Mouse (Mus musculus): ENCODE data around the gene Trex2.

Trex2 gene

GRCm38 (mm10) chrX:73435252-73435651 lies at the start of gene Trex2:
Gene Trex2, minus strand, starts transcription at chrX:73435344.
- no peak for DNase-seq

GRCm38 (mm10) chrX:73484870-73485269 lies 49.7 kb upstream of the Trex2 start:
- no peak for DNase-seq

GRCm38 (mm10) chrX:73484076-73484475 lies 48.9 kb upstream of the Trex2 start:
- no peak for DNase-seq

GRCm38 (mm10) chrX:73483484-73483810 lies 48.3 kb upstream of the Trex2 start, which contains the start of gene Bgn:
Gene Bgn, plus strand, starts transcription at chrX:73483602.
- DNase-seq, result no peak

GRCm38 (mm10) chrX:73482643-73483483 lies 47.7 kb upstream of the Trex2 start:
- no peak for DNase-seq

- peak; percentile 11 to 47 for DNase-seq
These were observed 45.2 kb upstream of the Trex2 start for GRCm38 (mm10) chrX:73480334-73480733.

GRCm38 (mm10) chrX:73479656-73480055 lies 44.5 kb upstream of the Trex2 start:
- no peak for DNase-seq

DNA sequence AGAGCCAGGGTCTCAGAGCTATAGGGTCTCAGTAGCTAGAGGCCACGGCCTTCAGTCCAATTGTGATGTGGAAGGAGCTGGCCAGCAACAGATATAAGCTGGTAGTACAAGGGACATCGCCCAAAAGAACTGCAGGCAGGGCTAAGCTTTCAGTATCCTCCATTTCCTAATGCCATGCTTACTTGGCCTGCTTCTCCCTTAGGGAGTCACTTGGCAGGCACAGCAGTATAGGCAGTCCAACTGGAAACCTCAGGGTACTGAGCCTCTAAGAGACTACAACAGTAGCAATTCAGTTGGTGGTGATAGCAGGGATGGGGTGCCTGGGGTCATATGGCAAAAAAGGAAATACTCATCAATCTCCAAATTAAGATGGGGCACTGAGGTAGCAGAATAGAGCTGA lies 42.4 kb upstream of the Trex2 start:
- DNase-seq, result no peak

DNA sequence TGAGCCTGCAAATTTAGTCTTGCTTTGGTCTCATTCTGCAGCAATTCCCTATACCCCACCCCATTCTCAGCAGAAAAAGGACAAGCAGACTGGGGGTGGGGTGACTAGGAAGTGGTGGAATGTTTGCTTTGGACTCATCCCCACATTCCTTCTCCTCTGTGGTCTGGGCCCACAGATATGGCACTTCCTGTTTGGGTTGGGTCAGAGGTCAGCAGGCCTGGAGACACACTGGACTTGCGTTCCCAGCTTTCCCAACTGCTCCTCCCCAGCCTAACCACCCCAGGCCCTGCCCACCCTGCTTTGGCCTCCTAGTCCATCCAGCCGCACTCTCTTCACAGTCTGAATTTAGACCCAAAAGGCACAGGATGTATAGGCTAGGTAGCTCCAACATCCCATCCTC lies 41.5 kb upstream of the Trex2 start:
- peak; percentile 46 to 70 for DNase-seq

DNA sequence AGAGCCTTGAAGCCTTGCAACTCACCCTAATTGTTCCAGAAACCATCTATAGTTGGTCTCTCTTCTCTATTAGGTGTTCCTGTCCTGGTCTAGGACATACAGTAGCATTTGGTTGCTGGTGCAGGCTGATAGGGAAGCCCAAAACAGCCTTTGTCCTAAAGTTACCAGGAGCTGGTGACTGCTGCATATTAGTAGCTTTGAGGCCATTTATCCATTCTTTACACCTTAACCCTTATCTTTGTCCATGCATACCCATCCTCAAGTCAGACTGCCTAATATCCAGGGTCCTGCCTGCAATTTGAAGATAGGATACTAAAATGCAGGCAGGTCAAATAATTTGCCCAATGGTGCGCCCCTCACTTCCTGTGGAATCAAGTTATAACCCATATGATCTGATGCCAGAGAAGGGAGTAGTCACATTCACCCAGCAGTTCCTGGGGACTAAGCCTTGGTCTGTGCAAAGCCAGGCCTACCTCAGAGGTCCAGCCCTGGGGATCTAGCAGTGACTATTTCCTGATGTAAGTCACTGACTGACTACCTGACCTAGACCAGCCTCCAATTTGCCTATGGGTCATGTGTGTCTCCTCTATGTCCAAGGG lies 40.6 kb upstream of the Trex2 start:
- no peak for DNase-seq

DNA sequence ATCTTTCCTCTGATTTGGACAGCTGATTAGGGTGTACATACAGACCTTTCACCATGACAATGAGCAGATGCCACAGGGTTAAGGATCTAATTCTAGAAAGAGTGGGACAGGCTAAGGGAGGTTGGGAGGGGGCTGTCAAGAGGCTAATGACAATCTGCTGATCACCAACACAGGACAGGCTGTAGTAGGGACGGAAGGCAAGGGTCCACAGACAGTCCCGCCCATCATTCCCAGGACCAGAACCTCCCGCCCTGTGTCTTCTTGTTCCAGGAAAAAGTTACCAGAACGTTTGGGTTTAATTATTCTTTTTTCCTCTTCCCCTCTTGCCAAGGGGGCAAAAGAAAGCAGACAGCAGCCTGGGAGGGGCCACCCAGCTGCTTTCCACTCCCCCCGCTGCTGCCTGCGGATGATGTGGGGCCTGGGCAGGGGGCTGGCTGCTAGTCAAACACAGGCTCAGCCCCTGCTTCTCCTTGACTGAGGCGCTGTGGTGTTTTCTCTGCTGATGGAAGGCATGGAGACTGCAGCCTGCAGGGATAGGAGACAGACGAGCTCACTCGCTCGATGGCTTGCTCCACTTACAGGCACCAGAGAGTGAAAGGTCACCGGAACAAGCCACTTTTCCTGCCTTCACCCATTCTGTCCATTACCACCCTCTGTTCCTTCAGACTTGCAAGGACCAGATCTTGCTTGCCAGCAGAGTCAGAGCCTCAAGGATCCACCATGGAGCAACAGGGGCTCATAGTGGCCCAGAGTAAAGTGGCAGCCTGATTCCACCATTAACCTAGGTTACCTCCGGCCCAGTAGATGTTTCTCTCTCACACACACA lies 39.4 kb upstream of the Trex2 start:
- DNase-seq, result no peak

DNA sequence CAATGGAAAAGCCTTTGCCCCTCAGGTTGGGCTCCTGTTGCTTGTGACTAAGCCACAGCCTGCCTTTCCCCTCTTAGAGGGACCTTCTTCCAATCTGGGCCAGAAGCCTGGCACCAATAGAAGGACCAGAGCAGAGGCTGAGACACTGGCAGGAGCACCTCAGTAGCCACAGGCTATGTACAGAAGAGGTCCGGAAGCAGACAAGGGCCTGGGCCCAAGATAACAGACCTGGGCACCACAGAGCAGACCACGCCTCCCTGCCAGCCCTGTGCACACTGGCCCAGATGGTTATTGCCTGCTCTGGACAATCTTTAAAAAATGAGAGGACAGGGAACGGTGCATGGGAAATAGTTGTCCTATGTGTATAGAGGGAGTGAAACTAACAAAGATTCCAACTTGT lies 36.6 kb upstream of the Trex2 start:
- no peak for DNase-seq

DNA sequence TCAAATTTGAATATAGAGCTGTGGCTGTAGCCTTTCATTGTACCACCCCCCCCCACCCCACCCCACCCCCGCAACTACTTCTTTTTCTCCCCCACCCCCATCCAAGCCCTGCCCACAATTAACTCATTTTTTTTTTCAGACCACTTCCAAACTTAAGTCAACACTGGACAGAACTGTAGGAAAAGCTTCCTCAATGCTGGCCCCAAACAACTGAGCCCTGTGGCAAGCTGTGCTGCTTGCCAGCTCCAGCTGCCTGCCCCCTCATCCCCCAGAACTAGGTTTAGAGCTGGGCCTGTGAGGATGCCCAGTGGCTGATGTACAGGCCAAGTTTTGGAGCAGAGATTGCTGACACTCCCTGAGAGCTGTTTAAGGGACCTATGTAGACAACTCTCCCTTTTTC lies 33.6 kb upstream of the Trex2 start:
- DNase-seq, result no peak

DNA sequence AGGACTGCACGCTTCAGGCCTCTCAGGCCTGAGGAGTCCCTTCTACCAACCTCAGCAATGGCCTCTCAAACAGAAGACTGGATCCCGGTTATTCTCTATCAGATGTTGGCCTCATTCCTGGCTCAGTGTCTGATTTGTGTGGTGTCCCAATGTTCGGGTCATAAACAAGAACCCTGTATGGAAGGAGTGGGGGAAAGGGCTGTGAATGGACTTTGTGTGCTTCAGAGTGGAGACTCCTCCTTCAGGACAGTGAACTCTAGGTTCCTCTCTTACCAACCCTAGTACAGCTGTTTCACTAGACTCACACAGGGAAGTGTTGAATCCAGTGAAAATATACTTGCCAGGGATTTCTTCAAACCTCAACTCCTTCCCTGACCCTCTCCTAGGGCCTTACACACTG lies 33.2 kb upstream of the Trex2 start:
- peak in 1 of 2 experiments; percentile 49 for DNase-seq

- no peak for DNase-seq
These were observed 32.5 kb upstream of the Trex2 start for GRCm38 (mm10) chrX:73467446-73468241.

- DNase-seq, result no peak
These were observed 30.5 kb upstream of the Trex2 start for GRCm38 (mm10) chrX:73465483-73466186.

DNA sequence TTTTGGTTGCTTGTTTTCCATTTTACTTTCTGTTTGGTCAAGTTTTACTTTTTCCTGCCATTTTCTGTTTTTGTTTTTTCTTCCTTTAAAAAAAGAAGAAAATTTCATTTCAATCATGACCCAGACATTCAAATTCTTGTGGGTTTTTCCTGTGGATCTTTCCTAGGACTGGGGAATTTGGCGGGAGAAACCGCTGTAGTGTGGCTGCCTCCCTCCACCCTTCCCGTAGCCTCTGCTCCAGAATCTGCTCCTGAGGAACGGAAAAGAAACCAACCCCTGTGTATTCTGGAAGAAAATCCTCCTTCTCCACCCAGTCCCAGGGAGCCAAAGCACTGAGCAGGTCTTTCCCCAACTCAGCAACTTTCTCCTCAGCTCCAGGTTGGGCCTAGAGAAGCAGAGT lies 25.6 kb upstream of the Trex2 start:
- DNase-seq, result no peak

DNA sequence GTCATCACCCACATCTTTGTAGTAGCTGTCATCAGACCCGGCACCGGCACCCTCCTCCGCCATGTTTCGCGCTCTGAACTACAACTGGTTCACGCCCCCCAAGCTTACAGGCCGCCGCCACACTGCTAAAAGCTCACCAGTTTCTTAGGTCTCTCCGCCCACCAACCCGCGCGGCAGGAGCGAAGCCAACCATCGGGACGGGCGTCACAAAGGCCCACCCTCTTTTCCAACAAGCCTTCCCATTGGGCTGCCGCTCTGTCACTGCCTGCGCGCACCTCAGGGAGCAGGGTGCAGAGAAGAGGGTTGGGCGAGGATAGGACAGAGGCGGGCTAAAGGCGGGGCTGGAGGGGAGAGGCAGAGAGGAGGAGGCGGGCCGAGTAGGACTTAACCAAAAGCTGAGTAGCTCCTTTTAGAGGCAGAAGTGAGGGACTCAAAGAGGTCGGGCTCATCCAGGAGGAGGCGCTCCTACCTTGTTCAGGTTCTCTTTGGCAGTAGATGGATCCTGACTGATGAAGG lies 23.8 kb upstream of the Trex2 start, which contains the start of gene Haus7:
Gene Haus7 (minus strand): TSS at position 168 of the 516 bp plus-strand sequence.
- DNase-seq, result peak; percentile 92 to 95

DNA sequence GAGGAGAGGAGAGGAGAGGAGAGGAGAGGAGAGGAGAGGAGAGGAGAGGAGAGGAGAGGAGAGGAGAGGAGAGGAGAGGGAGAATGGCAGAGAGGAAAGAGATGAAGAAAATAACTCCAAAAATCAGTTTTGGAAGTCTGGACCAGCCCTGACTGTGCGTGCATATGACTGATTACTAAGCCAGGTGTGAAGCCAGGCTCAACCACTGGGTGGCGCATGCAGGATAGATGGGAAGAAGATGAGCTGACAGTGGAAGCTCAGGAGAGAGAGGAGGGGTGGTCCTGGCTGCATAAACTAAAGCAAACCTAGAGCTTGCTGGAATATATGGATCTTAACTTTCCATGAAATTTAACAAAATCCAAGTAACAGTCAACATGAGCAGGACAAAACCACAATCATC lies 16.8 kb upstream of the Trex2 start:
- peak; percentile 22 to 61 for DNase-seq

GRCm38 (mm10) chrX:73441428-73441827 lies 6.3 kb upstream of the Trex2 start:
- DNase-seq, result no peak

DNA sequence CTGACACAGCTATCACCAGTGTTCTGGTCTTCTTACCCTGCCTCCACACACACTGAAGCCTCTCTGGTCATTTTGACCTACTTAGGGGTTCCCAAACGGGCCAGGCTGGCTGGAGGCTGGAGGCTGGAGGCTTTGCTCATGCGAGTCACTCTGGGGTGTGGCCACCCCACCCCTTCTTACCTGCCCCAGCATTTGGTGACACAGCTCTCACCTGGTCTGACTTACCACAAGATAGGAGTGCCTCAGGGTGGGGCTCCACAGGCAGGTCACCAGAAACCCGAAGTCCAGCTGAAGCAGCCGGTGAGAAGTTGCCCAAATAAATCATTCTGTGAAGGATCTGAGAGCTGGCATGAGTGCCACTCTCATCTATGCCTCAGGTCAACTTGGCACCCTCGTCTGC lies 2.3 kb downstream of the Trex2 start:
- DNase-seq, result no peak

GRCm38 (mm10) chrX:73430036-73430435 lies 5.1 kb downstream of the Trex2 start:
- no peak for DNase-seq

All from kidney, adult 8-10 months (tissue).